Mouse (Mus musculus): ENCODE measurements at regions not wholly inside any gene's neighbourhood (a gene's known extent, or its start where the extent isn't known, plus 50 kb on each side); places are given as distances from the start of the nearest gene placed in this dataset.
A peak's percentile ranks its signal among the peaks of the same experiment; 100 is the strongest.

DNA sequence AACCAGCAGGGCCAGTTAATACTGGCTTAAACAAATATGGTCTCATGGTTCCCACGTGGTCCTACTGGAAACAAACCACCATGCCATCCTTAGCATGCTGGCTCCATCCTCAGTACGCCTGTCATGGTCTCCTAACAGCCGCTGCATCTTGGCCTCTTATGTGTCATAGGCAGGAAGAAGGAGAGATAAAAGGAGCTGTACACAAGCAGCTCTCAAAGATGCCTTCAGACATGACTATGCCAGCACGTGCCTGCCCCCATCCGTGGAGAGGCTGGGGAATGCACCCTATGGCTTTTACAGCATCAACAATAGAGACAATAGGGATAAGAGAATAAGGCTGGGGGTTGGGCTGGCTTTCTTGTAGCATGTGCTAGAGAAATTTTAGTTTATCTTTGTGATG, 171.0 kb upstream of the Stt3b start:
- no peak for ATAC-seq (ENCODE audit: low TSS enrichment)

DNA sequence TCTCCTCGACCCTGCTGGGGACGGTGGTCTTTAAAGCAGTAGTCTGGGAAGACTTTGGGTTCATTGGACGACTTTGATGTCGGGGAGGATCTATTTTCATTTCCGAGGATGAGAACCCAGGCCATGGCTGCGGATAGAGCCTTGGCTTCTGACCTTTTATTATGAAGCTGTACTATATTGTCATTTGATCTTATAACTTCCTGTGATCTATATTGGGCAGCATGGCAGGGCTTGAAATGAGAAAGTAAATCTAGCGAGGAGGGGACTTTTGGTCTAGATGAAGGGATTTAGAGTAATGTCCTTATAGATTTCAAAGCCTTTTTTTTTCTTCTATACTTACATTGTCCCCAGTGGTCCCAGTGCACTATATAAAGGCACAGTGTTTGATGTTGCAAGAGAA, 172.8 kb upstream of the Stt3b start:
- no peak for ATAC-seq (ENCODE audit: low TSS enrichment)

DNA sequence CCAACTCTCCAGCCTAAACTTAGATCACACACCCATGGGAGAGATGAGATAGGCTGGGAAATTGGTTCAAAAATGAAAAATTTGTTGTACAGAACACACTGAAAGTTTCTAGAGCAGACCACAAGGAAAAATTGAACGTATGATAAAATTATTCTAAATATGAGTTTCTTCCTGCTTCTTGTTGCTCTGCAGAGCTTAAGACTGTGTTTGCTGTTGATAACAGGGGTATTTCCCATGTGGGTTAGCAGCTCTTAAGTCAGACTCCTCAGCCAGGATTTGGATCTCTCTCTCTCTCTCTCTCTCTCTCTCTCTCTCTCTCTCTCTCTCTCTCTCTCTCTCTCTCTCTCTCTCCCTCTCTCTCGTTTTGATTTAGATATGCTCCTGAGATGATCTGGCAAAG, 173.5 kb upstream of the Stt3b start:
- ATAC-seq (ENCODE audit: low TSS enrichment) = no peak

DNA sequence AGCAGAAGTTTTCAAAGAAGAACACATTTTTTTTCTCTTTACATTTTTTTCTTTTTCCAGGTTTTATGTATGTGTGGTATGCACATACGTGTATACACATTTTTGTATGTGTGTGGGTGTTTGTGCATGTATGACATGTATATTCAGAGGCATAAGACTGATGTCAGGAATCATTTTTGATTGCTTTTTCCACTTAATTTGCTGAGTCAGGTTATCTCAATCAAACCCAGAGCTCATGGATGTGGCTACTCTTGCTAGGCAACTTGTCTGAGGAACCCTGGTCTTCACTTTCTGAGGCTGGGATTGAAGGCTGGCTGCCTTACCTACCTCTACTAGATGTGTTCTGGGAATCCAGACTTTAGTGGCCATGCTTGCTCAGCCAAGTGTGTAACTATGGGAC, 174.2 kb upstream of the Stt3b start:
- no peak for ATAC-seq (ENCODE audit: low TSS enrichment)

DNA sequence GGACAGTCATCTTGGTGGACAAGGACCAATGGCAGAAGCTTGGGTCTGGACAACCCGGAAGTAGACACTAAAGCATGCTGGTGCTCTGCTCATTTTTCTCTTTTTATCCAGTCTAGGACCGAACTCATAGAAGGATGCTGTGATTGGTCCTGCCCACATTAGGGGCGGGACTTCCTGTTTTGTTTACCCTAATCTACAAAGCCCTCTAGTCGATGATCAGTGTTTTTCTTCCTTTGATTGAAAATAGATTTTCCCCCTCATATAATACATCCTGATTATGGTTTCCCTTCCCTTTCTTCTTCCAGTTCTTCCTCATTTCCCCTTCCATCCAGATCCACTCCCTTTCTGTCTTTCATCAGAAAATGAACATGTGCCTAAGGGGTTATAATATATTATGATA, 175.0 kb upstream of the Stt3b start:
- ATAC-seq (ENCODE audit: low TSS enrichment) = no peak

DNA sequence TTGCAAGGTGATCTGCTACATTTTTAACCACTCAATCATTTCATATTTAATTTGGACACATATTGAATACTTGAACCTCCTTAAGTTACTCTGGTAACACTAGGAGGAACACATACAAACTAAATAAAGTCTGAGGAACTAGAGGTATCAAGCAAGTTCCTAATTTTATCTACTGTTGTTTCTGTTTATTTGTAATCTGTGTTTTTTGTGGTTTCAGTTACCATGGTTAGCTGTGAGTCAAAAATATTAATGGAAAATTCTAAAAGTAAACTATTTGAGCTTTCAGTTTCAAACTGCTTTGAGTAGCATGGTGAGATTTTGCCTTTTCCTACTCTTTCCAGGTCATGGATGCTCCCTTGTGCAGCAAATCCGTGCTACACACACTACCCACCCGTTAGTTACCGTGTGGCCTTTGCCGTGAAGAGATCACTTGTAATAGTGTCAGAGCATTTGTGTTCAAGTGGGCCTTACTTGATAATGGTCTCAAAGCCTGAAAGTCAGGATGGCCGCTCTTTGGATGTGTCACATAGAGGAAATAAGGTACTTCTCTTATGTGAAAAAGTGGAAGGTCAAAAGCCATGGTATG, 177.0 kb upstream of the Stt3b start:
- ATAC-seq (ENCODE audit: low TSS enrichment) = no peak

DNA sequence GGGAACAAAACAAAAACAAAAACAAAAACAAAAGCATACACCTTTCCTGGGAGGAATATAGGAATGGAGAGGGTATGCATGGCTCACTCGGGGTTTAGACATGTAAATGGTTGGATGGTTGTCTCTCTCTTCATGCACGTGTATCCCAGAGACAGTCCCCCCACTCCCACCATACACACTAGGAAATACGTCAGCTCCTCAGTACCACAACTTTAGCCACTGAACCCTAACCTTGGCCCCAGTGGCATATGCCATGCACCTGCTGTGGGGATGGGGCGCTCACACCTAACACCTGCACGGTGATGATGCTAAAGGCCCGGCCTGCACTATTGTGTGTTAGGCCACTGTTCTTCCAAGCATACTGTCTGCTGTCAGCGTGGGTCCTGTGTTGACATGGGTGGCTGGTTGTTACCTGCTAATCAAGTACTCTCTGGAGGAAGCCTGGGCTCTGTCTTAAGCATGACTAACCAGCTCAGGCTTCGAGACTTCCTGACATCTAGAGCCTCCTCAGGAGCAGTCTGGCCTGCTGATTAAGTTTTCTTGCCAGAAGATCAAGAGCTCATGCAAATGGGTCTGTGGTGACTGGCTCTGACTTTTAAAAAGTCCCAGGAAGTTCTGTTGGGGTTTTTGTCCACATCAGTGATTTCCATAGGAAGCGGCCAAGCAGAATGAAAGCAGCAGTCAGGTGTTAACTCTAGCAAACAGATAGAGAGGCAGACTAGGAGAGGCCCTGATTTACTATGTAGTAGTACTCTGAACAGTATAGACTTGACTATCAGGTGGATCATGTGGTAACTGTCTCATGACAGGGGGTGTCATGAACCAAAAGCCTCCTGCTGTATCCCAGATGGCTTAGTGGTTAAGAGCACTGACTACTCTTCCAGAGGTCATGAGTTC, 178.9 kb upstream of the Stt3b start:
- ATAC-seq (ENCODE audit: low TSS enrichment) = no peak

DNA sequence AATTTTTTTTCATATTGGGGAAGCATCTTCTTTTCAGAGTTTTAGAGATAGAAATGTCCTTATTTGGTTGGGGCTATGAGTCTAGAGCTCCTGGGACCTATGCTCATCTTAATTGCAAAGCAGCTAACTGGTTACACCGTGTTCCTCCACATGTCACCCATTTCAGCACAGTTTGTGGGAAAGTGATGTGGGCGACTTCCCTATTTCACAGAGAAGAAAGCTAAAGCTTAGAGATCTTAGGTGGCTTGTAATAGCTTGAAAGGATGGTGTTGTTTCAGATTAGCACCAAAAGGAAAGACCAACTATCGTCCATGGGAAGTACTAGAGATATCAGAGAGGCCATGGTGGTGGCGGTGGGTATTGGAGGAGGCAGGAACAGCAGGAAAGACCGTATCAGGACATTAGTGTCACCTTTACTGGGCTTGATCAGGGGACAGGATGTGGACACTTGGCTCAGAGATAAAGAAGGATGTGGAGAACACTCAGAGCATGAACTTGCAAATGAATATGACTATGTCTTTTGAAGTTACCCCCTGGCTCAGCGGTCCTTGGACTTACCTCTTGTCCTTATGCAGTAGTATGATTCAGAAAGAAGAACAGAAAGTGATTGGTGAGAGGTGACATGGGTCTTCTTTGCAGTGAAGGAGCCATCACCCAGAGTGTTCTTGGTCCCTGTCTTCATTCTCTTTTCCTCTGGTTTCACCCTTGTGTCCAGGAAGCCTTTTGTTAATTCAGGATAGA, 182.4 kb upstream of the Stt3b start:
- peak; percentile 97 for ATAC-seq (ENCODE audit: low TSS enrichment)

DNA sequence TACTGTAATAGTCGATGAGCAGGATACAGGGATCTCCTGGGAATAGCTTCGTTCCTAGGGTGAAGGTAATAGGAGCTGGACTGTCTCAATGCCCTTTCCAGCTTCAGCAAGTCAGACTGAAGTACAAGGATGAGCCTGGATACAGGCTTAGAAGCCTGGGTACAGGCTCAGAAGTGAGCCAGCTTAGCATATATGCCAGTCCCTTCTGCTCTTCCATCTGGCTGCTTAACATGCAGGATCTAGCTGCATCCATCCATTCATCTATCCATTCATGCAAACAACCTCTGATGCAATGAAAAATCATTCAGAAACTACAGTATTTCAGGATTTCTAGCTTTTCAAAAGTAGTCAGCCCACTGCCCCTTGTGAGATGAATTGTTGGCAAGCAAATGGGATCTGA, 183.5 kb upstream of the Stt3b start:
- peak; percentile 64; the same call in 1 of the 2 replicates for ATAC-seq (ENCODE audit: low TSS enrichment)

DNA sequence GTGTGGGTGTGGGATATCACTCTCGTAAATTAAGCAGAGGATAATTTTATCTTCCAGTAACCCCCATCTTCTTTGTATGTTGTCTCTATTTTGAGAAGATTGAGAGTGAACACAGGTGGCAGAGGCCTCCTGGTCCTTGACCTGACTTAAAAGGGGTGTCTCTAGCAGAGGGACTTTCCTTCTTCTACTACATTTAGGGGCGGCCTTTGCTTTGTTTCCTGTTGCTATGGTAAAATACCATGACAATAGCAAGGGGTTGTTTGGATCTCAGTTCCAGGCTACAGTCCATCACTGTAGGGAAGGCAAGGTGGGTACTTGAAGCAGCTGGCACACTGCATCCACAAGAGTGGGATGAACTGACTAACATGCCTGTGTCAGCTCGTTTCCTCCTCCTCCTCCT, 189.3 kb upstream of the Stt3b start:
- ATAC-seq (ENCODE audit: low TSS enrichment) = no peak

DNA sequence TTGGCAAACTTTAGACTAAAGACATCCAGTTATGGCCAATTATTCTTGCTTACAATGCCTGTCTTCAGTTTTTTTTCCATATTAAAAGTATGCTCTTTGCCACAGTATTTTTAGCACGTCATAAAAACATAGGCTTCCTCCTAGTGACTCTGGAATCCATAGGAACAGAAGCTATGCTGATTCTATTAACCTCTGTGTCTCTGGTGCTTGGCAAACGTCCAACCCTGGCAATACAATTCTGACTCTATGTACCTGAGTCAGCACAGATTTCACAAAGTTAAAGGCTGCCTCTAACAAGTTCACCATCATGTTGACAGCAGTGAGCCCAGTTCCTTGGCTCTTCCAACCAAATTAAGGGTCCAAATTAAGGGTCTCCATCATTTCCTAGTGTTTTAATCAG, 194.6 kb upstream of the Stt3b start:
- no peak for ATAC-seq (ENCODE audit: low TSS enrichment)

DNA sequence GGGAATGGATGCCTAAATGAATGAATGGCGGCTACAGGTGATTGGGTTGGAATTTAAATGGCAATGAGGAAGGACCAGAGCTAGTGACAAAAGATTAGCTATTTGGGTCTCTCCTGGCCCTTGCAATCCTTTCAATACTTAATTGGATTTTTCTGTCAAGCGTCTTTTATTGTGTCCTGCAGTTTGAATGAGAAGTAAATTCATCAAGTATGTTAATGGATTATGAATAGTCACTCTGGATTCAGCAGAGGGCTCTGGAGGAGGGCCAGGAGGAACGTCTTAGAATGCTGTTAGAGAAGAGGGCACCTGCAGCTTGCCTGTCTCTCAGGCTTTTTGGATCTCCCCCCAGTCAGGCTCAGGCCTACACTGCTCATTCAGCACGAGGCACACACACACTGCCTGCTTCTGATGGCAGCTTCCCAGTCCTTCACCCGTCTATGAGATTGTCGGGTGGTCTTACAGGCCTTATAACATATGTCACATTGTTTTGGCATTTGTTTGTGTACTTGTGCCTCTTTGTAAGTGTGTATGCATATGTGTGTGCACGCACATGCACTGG, 197.0 kb upstream of the Stt3b start:
- ATAC-seq (ENCODE audit: low TSS enrichment) = no peak

DNA sequence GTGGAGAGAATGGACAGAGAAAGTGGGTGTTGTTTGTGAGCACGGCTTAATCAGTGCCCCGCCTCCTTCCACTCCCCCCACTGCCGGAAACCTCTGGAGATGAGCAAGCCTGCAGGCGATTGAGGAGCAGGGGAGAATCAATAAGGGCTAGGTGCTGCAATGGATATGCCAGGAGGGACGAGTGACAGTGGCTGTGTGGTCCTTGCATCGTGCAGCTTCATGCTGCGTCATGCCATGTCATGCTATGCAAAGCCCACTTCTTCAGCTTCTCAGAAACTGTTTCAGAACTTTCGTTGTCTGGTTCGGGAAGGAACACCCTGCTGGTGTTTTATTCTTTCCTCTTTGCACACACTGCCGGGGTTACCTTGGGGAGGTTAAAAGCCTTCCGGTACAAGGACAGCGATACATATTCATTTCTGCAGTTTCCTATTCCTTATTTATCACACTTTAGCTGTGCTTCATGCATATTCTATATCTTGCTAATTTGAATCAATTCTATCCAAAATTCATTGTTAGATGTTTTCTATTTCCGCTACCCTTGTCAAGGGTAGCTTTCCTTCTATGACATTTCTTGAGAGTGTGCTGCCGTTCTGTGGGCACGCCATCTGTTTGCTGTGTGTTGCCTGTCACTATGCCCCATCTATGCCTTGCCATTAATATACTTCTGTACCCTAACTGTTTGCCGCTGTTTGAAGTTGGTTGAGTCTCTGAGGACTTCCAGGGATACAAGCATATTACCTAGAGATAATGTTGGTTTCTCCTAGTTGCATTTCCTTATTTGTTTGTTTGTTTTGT, 202.8 kb upstream of the Stt3b start:
- ATAC-seq (ENCODE audit: low TSS enrichment) = no peak

DNA sequence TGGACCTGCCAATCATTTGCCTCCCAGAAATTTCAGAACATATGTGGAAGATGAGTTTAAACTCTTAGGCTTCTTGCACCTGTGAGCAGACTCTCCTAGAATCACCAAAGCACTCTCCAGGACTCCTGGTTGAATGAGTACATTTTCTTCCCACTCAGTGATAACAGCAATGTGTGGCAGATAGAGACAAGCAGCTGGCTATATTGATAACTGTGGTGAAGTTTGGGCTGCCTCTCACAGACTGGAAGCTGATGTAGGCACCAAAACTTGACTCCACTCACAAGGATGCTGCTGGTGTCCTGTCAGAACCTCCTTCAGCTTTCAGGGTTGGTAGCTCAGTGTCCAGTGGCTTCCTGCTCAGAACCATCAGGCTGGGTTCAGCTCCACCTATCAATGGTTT, 207.7 kb upstream of the Stt3b start:
- no peak for ATAC-seq (ENCODE audit: low TSS enrichment)

DNA sequence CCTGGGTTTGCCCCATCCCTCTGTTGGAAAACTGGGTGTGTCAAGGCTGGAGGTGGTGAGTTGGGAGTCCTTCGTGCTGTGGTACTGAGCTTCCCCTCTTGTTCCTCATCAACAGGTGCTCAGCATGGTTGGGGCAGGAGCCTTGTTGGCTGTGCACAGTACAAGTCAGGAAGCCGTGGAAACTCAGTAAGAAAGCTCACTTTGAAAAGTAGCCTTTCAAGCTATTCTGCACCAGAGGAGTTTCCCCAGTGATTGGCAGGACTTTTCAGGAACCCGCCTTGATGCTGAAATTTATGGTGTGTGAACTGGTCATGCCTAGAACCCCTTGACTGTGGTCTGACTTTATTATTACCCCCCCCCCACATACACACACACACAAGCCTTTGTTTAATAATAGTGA, 213.9 kb upstream of the Stt3b start:
- no peak for ATAC-seq (ENCODE audit: low TSS enrichment)

DNA sequence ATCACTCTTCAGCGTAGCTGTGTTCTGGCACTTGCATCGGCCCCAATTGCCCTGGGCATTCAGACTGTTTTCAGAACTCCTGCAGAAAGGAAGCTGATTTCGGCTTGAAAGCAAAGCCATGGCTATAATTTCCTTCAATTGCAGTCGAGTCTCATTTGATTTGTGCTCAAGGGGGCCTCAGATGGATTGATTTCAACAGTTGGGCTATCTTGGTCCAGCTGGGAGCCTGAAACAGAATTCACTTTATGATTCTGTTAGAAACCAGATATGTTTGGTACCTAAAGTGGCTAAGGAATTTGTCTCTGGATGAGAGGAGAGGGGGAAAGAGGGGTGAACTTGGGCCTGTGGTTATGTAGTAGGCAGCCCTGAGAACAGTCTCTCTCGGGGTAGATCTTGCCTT, 214.4 kb upstream of the Stt3b start:
- ATAC-seq (ENCODE audit: low TSS enrichment) = no peak

DNA sequence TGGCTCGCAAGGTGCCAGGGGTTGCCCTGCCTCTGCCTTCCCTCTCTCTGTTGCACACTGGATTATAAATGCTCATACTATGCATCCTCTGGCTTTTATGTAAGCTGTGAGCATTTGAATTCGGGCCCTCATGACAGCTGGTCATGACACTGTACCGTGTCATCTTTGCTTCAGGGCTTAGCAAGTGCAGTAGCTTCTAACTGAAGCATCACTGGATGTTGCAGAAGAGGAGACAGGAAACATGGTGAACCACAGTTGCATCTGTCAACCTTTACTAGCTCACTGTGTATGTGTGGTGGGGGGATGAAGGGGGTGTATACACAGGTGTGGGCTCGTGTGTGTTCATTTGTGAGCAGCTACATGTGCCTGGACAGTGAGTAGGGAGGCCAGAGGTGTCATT, 216.1 kb upstream of the Stt3b start:
- ATAC-seq (ENCODE audit: low TSS enrichment) = no peak

DNA sequence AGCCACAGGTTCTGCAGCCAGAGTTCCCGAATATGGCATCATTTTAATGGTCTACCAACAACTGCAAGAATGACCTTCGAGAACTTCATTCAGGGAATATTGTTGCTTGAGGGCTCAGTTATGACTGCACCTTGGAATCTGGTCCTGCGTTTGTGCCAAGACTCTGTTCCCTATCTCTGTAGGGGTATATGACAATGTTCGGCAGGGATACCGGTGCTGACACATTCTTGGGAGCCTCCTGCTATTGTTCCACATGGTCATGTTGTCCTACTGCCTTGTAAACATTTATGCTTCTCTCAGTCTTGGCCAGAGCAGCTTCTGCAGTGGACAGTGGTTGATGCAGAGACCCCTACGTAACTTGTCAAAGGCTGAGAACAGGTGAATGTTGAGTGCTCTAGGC, 216.8 kb upstream of the Stt3b start:
- no peak for ATAC-seq (ENCODE audit: low TSS enrichment)

DNA sequence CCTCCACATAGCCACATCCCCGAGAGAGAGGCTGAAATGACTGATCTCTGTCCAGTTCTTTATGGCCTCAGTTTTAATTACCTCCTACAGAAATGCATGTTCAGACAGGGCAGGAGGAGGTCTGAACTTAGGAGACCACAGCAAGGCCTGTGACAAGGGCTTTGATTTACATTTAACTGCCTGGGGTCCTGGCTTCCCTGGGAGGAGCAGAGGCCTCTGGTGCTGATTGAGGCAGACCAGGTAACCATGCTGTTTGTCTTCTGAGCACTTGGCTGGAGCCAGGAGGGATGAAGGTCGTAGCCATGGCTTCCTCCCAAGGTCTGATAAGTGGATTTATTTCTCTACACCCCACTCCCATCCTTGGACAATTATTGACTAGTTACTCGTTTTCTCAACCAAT, 224.0 kb upstream of the Stt3b start:
- ATAC-seq (ENCODE audit: low TSS enrichment) = no peak

DNA sequence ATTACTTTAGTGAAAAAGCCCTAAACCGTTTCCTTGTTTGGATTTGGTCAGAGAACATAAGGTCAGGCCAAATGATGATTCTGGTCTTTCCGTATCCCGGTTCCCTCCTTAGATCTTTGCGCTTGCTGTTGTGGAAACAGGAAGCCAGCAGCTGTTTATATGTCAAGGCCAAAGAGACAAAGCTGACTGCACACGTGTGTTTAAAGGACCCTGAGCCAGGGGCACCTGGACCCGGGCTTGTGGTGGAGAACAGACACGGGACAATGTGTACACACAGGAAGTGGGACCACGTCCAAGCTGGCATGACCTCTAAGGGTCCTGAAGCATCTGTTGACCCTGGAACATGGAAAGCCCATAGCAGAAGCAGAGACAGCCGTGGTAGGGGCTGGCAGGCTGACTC, 233.4 kb upstream of the Stt3b start:
- no peak for ATAC-seq (ENCODE audit: low TSS enrichment)

DNA sequence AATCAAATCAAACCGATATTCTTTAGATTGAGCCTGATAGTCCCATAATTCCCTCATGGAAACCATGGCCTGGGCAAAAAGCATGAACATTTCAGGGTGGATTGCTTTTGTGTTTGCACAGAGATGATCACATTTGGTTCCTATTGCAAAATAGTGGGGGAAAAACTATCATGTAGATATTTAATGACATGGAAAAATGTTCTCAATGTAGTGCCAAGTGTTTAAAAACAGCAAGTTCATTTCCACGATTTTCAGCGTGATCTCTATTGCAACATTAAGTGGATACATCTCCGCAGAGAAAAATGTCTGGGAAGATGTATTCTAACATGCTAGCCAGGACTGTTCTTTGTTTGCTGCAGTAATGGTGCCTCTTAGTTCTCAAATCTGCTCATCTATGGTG, 235.0 kb upstream of the Stt3b start:
- ATAC-seq (ENCODE audit: low TSS enrichment) = no peak

DNA sequence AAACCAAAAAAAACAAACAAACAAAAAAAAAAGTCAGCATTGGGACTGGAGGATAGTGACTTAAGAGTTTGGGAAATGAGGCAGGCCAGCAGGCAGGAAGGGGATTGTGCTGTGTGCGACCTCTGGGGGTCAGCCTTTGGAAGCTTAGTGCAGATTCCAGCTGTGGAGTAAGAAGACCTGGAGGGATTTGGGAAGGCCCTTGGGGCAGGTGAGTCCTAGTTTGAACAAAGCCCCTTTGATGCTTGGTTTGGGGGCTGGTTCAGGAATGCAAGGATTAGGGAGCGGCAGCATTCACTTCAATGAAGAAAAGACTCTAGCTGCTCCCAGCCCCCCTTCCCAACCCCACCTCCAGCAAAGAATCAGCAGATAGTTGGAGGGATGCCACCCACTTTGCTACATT, 235.6 kb upstream of the Stt3b start:
- no peak for ATAC-seq (ENCODE audit: low TSS enrichment)

All from frontal cortex, adult (tissue).